Mouse (Mus musculus): ENCODE measurements around the gene Birc6.
A peak's percentile ranks its signal among the peaks of the same experiment; 100 is the strongest.

The Birc6 gene

DNA sequence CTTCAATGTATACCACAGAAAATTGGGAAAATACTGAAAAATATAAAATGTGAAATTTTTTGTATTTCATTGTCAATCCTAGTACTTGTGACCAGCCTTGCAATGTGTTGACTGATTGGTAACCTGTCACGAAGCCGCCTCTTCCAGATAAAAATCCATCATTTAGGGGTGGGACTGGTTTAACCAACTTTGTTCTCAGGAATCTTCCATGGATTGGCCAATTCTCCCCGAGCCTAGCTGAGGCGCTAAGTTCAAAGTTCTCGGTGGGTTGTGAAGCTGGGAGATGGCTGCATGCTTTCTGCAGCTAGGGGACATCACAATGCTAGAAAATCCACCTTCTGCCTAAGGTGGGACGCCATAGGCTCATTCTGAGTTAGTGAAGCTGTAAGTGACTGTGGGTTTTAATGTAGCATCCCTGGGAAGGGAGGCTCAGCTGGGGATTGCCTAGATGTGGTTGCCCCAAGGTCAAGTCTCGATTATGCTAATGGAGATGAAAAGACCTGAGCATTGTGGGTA is 179.6 kb downstream of the Birc6 start:
- no peak for DNase-seq (ENCODE audit: low spot score in 2 of 2)

DNA sequence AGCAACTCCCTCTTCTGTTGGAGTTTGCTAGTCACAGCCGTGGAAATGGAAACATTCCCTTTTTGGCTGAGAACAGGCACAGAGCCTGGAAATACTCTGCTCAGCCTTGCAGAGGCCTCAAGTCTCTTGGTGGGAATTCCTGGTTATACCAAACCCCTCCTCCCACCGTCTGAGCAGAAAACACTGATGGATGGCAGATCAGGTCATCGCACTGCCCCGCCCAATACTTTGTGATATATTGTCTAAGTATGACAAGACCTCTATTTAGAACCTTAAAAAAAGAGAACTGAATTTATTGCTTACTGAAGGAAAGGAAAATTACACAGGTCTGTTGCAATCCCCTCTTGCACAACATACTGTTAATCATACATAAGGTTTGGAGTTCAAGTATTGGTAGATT is 182.6 kb downstream of the Birc6 start:
- no peak for DNase-seq (ENCODE audit: low spot score in 2 of 2)

DNA sequence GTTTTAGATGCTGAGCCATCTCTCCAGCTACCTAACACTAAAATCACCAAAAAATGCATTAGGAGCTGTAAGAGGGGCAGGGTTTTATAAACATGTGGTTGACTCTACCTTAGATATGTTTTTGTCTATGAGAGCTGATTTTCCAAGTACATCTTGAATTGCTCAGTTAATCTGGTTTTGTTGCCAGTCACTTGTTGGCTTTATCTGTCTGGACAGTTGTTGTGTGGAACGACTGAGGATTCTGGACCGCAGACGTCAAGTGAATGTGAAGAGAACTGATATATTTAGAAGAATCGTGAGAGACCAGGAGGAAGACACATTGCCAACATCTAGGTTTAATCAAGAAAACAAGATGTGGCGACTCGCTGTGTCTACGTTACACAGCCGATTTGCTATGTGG is 183.5 kb downstream of the Birc6 start:
- no peak for DNase-seq (ENCODE audit: low spot score in 2 of 2)

DNA sequence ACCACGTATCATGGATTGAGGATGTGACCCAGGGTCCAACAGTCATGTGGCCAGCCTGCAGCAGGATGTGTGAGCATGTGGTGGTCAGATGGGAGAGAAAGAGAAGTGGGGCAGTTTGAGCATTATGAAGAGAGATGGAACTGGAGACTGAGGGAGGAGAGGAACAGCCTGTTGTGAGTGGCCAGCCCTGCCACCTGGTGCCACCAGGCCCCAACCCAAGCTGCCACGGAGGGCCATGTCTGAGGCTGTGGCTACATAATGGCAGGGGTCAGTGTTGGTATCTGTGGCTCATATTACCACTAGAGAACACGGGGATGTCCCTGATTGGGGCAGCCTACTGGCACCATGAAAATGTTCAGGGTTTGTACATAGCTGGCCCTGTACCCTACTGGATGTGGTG is 187.0 kb downstream of the Birc6 start:
- DNase-seq (ENCODE audit: low spot score in 2 of 2) = no peak

DNA sequence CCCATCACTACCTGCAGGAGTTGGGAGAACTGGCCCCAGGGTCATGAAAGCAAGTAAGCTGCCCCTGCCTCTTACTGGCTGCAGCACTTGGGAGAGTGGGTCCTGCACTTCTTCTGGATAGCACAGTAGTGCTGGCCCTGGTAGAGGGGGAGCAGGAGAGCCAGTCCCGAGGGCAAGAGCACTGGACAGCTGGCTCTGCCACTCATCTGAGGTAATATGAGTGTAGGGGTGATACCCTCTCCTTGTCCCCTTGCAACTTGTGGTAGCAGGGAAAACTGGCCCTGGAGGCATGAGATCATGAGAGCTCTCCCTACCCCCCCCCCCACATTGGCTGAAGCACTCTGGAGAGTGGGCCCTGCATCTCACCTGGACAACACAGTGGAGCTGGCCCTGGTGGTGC is 187.6 kb downstream of the Birc6 start:
- DNase-seq (ENCODE audit: low spot score in 2 of 2) = no peak

DNA sequence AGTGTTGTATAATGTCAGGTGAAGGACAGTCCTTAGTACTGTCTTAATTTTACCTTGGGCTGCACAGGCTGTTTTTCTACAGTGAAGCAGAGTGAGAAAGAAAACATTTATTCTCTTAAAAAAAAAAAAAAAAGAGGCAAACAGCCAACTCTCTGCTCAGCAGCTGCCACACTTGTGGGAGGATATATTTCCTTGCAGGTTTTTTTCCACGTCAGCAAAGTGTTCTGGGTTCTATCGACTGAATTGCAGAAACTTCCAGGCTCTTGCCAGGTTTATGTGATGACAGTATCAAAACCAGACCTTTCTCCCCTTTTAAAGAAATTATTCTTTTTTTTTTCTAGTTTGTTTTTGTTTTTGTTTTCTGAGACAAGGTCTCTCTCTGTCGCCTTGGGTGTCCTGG is 188.5 kb downstream of the Birc6 start:
- no peak for DNase-seq (ENCODE audit: low spot score in 2 of 2)

DNA sequence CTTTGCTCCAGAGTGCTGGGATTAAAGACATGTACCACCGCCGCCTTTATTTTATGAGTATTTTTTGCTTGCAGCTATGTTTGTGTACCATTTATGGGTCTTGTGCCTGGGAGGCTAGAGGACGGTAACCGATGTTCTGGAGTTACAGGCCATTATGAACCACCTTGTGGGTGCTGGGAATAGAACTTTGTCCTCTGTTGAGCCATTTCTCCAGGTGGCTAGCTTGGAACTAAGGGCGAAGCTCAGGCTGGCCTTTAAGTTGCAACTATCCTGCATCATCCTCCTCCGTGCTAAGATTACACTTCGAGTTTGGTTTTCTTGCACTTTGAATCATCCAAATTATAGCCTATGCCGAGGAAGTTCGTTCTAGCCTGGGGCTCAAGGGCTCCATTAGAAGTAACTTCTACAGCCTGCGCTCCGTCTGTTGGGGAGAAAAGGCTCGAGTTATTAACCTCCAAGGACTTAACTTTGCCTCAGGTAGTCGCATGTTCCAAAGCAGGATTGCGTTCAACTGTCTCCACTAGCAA is 189.1 kb downstream of the Birc6 start:
- DNase-seq (ENCODE audit: low spot score in 2 of 2) = no peak

DNA sequence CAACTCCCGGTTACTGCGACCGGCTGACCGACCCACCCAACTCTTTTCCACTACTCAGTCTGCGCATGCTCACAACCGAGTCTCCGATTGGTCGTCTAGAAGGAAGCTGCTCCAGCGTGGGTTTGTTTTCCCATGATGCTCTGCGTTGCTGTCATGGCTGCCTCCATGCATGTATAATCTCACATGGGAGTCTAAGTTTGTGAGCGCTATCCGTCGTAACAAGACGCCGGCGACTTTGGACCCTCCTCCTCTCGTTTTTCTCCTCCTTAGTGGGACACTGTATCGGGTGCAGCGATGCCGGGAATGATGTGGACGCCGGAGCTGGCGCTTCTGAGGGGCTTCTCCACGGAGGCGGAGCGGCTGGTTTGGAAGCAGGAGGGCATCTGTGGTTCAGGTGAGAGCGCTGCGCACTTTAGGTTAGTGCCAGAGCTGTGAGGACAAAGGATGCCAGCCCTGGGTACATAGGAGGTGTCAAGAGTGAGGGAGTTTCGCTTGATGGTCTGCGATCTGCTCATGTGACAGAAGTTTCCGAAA is 189.6 kb downstream of the Birc6 start, which contains the start of gene Ttc27:
TSS of gene Ttc27 (plus strand) at position 115 of the 534 bp plus-strand sequence.
- peak; percentile 90 to 96 for DNase-seq (ENCODE audit: low spot score in 2 of 2)

DNA sequence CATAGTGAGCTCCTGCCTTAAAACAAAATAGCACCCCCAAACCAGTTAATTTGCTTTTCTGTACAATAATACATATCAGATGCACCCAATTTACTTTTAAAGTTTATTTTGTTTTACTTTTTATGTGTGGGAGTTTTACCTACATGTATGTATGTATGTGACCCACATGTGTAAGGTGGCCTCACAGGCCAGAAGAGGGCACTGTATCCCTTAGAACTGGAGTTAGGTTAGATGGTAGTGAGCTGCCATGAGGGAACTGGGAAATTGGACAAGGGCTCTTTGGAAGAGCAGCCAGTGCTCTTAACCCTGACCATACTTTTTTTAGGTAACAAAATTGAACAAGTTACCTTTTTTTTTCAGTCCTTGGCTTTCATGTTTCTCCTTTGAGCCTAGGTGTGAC is 204.8 kb downstream of the Birc6 start:
- no peak for DNase-seq (ENCODE audit: low spot score in 2 of 2)

DNA sequence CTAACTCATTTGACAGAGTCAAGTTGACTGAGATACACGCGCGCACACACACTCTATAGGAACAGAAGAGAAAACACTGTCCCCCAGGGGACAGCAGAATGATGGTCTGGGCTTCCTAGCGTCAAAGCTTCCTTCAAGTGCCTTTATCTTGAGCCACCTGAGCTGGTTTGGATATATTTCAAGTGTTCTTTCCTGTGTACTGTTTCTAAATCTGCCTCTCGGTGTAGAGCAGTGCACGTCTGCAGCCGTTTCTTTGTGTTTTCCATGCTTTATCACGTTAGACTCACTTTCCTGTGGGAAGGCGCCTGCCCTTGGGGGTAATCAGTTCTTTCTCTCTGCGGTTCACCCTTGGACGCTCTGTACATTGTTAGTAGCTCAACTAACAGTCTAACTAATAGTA is 207.3 kb downstream of the Birc6 start:
- no peak for DNase-seq (ENCODE audit: low spot score in 2 of 2)

DNA sequence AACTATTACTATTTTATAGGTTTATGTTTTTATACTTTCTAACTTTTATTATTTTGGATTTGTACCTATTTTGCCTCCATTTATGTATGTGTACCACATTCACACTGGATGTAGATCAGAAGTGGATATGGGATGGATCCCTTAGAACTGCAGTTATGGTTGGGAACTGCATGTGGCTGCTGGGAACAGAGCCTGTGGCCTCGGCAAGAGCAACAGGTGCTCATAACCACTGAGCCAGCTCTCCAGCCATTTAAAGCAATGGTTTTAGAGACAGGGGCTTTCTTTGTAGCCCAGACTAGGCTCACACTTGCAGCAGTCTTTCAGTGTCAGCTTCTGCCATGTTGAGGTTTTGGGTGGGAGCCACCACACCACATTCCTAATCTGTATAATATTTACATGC is 221.6 kb downstream of the Birc6 start:
- no peak for DNase-seq (ENCODE audit: low spot score in 2 of 2)

DNA sequence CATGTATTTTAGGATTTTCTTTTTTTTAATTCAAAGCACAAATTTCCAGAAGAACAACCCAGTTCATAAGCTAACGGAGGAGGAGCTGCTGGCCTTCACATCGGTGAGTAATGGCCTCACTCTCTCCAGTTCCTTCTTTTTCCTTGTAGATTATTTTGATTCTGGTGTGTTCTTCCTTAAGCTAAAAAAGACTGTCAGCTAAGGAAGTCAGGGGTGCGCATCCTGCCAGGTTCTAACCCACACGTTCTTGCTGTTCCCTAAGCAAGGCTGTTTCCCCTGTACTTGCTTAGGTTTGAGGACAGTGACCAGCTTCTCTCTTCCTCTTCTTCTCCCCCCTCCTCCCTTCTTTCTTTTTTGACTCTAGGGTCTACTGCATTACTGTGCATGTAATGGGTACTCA is 222.9 kb downstream of the Birc6 start:
- no peak for DNase-seq (ENCODE audit: low spot score in 2 of 2)

Data from frontal cortex, postnatal 14 days (tissue).